Mouse (Mus musculus) bone marrow, adult 2 months (tissue): Measurements from ENCODE around the gene Xrn2.

Source experiments
- CTCF ChIP-seq: fragments of 200-500 bp; IDR thresholded peaks from 2 replicates; pipeline ENCODE4 v1.5.1; 2011; ENCODE audit warnings: low read length, control low read depth; ENCODE audit not compliant: control insufficient read depth, insufficient read depth
- POLR2A ChIP-seq: fragments of 200-500 bp; IDR thresholded peaks from 2 replicates; pipeline ENCODE4 v1.6.1; 2011; ENCODE audit warnings: low read depth, mild to moderate bottlenecking, control low read depth, low read length, borderline replicate concordance; ENCODE audit not compliant: control insufficient read depth

GRCm38 (mm10) chr2:147009084-147009483, 3.7 kb upstream of the Xrn2 start:
- no peak for TF ChIP-seq CTCF
- no peak for TF ChIP-seq POLR2A
